Mouse (Mus musculus) thymus, adult 2 months (tissue): ENCODE results near the gene Rnf41. TPM values are rescaled to one million over a fixed set of nuclear protein-coding genes. Genes with fewer than 3 reads are reported as not detected.

Experiments used
- DNase-seq: peaks from one replicate; pipeline ENCODE4 v3.0.0; 2021
- H3K27ac ChIP-seq: fragments of 200-500 bp; 2 replicates; pipeline ENCODE4 v1.5.1; 2012; ENCODE audit warnings: low read length, control low read depth; ENCODE audit not compliant: control insufficient read depth, insufficient read depth
- H3K27me3 ChIP-seq: fragments of 200-500 bp; 2 replicates; pipeline ENCODE4 v1.6.1; 2012; ENCODE audit warnings: mild to moderate bottlenecking, low read length, moderate library complexity, mixed read lengths; ENCODE audit not compliant: control insufficient read depth, insufficient read depth
- H3K36me3 ChIP-seq: fragments of 200-500 bp; 2 replicates; pipeline ENCODE4 v1.6.1; 2012; ENCODE audit warnings: mild to moderate bottlenecking, low read length, moderate library complexity; ENCODE audit not compliant: control insufficient read depth, insufficient read depth
- H3K4me1 ChIP-seq: fragments of 200-500 bp; replicated peaks from 2 replicates; pipeline ENCODE4 v1.6.1; 2012; ENCODE audit warnings: low read length; ENCODE audit not compliant: control insufficient read depth, insufficient read depth
- H3K4me3 ChIP-seq: fragments of 200-500 bp; 2 replicates; pipeline ENCODE4 v1.5.1; 2012; ENCODE audit warnings: mild to moderate bottlenecking, low read length, control low read depth, moderate library complexity; ENCODE audit not compliant: control insufficient read depth, insufficient read depth
- CTCF ChIP-seq: fragments of 200-500 bp; IDR thresholded peaks from 2 replicates; pipeline ENCODE4 v1.5.1; 2012; ENCODE audit warnings: mild to moderate bottlenecking, control low read depth, low read length, moderate library complexity, borderline replicate concordance; ENCODE audit not compliant: control insufficient read depth, poor library complexity, insufficient read depth; ENCODE audit errors: extremely low read depth
- POLR2A ChIP-seq: fragments of 200-500 bp; IDR thresholded peaks from 2 replicates; pipeline ENCODE4 v1.6.1; 2012; ENCODE audit warnings: mild to moderate bottlenecking, low read length, control low read depth, moderate library complexity; ENCODE audit not compliant: control insufficient read depth, poor library complexity, insufficient read depth; ENCODE audit errors: extremely low read depth
- WGBS: fragments of 180-500 bp; shearing (Covaris S2); methylation state at CpG from one replicate; pipeline ENCODE4 v1.1.7; 2018; 5-methylcytosine and 5-hydroxymethylcytosine counted together
- polyA plus RNA-seq: library from polyadenylated mRNA; depleted of rRNA; stranded (reverse); fragments of >200 nt; gene quantifications from 2 replicates; pipeline ENCODE4 v1.2.3, GENCODE M21; 2012

Gene Rnf41
- polyA plus RNA-seq, 1 experiment: 37.8 TPM

DNA sequence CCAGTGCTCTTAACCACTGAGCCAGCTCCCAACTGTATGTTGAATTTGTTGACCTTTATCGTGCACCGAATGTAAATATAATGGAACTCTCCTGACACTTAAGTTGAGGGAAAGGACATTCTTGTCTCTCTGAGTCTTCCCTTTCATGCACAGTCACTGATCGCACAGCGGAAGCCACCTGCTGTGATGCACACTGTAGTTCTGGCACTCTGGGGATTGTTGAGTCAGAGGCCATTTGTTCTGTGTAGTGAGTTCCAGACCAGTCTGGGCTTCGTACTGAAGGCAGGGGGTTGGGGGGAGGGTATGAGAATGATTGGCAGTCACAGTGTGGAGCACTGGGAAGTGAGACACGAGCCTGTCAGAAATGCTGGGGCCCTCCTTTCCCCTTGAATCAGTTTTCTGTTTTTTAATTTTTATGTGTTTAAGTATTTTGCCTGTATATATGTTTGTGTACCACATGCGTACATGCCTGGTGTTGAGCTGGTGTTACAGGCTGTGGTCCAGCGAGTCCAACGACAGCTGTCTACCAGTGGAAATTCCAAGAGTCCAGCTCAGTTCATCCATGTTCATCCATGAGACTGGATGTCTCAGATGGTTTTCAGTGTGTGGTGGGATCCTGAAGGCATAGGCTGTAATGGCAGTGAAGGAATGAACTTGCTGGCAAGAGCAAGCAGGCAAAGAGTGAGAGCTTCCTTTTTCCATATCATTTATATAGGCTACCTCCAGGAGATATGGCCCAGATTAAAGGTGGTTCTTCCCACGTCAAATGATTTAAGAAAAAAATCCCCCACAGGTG, 30.1 kb downstream of the Rnf41 start:
- TF ChIP-seq CTCF (no peak), POLR2A (no peak)
- Histone ChIP-seq H3K27me3 (no peaks in the 10 kb centered on the region), H3K27ac (no peak overlapping the region), H3K4me1 (peaks cover 8% of the 10 kb centered on the region), H3K4me3 (no peak overlapping the region), H3K36me3 (peaks cover 11% of the 10 kb centered on the region)
- DNase-seq: no peak
- WGBS: 97% methylated on average over 10 of the region's 10 CpGs

DNA sequence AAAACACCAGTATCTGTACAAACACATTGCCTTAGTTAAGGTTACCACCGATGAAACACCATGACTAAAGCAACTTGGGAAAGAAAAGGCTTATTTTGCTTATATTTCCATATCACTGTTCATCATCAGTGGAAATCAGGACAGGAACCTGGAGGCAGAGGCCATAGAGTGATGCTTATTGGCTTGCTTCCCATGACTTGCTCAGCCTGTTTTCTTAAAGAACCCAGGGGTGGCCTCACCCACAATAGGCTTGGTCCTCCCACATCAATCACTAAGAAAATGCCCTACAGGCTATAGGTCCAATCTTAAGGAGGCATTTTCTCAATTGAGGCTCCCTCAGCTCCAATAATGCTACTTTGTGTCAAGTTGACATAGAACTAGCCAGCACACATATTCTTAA, 31.3 kb downstream of the Rnf41 start:
- Histone ChIP-seq H3K36me3 (0 out of 2 replicates have a peak, but pooled peaks cover 6% of the 10 kb centered on the region), H3K27me3 (no peaks in the 10 kb centered on the region), H3K27ac (no peak overlapping the region), H3K4me3 (no peak overlapping the region), H3K4me1 (peaks cover 7% of the 10 kb centered on the region; the same call in 1 of the 2 replicates)
- no peak for DNase-seq
- WGBS: 92% methylated on average over 1 of the region's 1 CpGs
- TF ChIP-seq CTCF (no peak), POLR2A (no peak)

DNA sequence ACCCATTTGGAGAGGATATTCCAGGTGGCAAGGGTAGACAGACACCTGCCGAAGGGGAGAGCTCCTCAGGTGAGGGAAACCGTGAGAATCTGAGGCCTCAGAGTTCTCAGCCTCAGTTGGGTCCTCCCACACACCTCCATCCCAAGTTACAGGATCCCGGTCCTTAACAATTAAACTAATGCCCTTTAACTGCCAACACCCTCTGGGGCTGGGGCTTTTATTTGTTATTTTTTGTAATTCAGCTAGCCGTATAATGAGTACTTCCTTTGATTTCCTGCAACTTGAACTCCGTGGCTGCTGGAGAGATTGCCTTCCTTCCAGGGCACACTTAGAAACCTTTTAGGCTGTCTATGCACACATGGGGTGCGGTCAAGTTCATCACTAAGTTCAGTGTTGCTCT, 32.9 kb downstream of the Rnf41 start:
- 79% methylated on average over 6 of the region's 6 CpGs for WGBS
- Histone ChIP-seq H3K27me3 (no peaks in the 10 kb centered on the region), H3K4me3 (no peak overlapping the region), H3K36me3 (no peaks in the 10 kb centered on the region), H3K4me1 (0 out of 2 replicates have a peak, but pooled peaks cover 2% of the 10 kb centered on the region), H3K27ac (no peak overlapping the region)
- DNase-seq: no peak
- TF ChIP-seq CTCF (no peak), POLR2A (no peak)

GRCm38 (mm10) chr10:128445407-128445806, 34.0 kb downstream of the Rnf41 start:
- Histone ChIP-seq H3K27me3 (no peaks in the 10 kb centered on the region), H3K36me3 (no peaks in the 10 kb centered on the region), H3K4me1 (0 out of 2 replicates have a peak, but pooled peaks cover 2% of the 10 kb centered on the region), H3K27ac (no peak overlapping the region), H3K4me3 (no peak overlapping the region)
- WGBS: 53% methylated on average over 4 of the region's 4 CpGs
- no peak for TF ChIP-seq CTCF
- TF ChIP-seq POLR2A: no peak
- DNase-seq: no peak

DNA sequence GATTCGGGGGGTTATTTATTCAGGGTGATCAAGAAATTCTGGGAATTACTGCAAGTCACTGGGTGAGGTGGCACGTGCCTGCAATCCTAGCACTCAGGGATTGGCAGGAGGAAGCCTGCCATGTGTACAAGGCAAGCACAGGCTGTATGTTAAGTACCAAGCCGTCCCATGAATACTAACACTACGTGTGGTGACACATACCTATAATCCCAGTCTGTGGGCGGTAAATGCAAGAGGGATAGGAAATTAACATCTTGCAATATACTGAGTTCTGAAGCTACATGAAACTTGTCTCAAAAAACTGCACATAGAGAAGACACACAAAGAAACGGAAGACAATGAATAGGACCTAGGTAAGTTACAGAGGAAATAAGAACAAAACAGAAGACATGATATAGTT, 39.6 kb downstream of the Rnf41 start:
- 92% methylated on average over 6 of the region's 6 CpGs for WGBS
- DNase-seq: no peak
- Histone ChIP-seq H3K4me1 (peaks cover 5% of the 10 kb centered on the region), H3K27me3 (no peaks in the 10 kb centered on the region), H3K27ac (no peak overlapping the region), H3K4me3 (no peak overlapping the region), H3K36me3 (no peaks in the 10 kb centered on the region)
- TF ChIP-seq CTCF (no peak), POLR2A (no peak)

- H3K4me1 ChIP-seq: peaks cover 3% of the 10 kb centered on the region
- no peak overlapping the region for H3K4me3 ChIP-seq
- TF ChIP-seq POLR2A (no peak), CTCF (no peak)
- 90% methylated on average over 3 of the region's 3 CpGs for WGBS
- no peaks in the 10 kb centered on the region for H3K36me3 ChIP-seq
- no peak overlapping the region for H3K27ac ChIP-seq
- no peaks in the 10 kb centered on the region for H3K27me3 ChIP-seq
- no peak for DNase-seq
These were observed 43.0 kb downstream of the Rnf41 start for GRCm38 (mm10) chr10:128454471-128454870.
